Comparison of ENCODE assay signal across 18 mouse cellular contexts in the genomic region with DNA sequence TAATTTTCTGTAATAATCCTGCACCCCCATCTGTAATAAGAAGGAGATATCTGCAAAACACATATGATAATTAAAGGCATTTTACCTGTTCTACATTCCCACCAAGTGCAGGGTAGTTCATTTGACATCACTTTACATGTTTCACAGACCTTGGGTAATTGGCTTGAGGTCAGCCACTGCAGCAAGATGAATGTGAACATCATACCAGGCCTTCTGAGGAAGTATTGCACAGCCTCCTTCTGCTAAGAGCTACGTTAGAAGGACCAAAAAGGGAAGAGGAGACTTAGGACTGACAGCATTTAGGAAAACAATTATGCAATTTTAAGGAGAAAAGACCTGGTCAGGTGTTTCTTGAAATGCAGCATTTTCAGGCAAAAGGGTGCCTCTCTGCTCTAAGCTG.
DNase-seq lines count a peak whose midpoint lies in the region; ATAC-seq and TF ChIP-seq lines count a peak whose summit lies in the region.
"Had no signal": no experiment of that assay in that cellular context is flagged by ENCODE, and none has a peak within 500 bp of the region (broad histone marks: within the 10 kb centered on the region; RNA-seq: fewer than 3 reads in every experiment).

No protein-coding gene starts in this region.

- no peaks in the 10 kb centered on the region for H3K9me3 ChIP-seq in liver, postnatal 0 days (ENCODE audit: low read length)
- H3K9me3 ChIP-seq in MEL (replicated peaks; ENCODE audit: insufficient read depth, low read length), result no peaks in the 10 kb centered on the region
- no peaks in the 10 kb centered on the region for H3K9me3 ChIP-seq in limb, embryonic 11.5 days (ENCODE audit: control insufficient read depth, low read length)
- H3K9me3 ChIP-seq: embryonic facial prominence, embryonic 15.5 days; forebrain, embryonic 15.5 days; heart, embryonic 13.5 days; hindbrain, embryonic 15.5 days had no signal

- H3K9ac ChIP-seq in liver, postnatal 0 days (replicated peaks), result no peak overlapping the region
- H3K9ac ChIP-seq in MEL (ENCODE audit: control insufficient read depth, low read depth, low read length, poor library complexity, severe bottlenecking), result no peak overlapping the region
- H3K9ac ChIP-seq in limb, embryonic 11.5 days (ENCODE audit: low read length), result no peak overlapping the region
- H3K9ac ChIP-seq: embryonic facial prominence, embryonic 15.5 days; forebrain, embryonic 15.5 days; heart, embryonic 13.5 days; hindbrain, embryonic 15.5 days had no signal

- TF ChIP-seq RAD21 in MEL (IDR thresholded peaks at IDR 0.05; ENCODE audit: low read depth, low read length), result no peak

- intact Hi-C loops in left cerebral cortex, postnatal 36 days (cut with DNase I), result no loop called here

- peak; percentile 36; the same call in 1 of the 2 replicates for TF ChIP-seq EP300 in liver, postnatal 0 days (IDR thresholded peaks at IDR 0.05; ENCODE audit: low read depth)
- no peak for TF ChIP-seq EP300 in MEL (IDR thresholded peaks at IDR 0.05; ENCODE audit: low read depth in 1 of 2, low read length in 2 of 2)

- H3K27ac ChIP-seq in liver, postnatal 0 days (ENCODE audit: low read depth), result 0 out of 2 replicates have a peak overlapping the region, but pooled peaks have one; percentile 6
- H3K27ac ChIP-seq in MEL (ENCODE audit: control insufficient read depth, low read depth, low read length), result no peak overlapping the region
- H3K27ac ChIP-seq in limb, embryonic 11.5 days (replicated peaks; ENCODE audit: low read depth, low read length), result no peak overlapping the region
- H3K27ac ChIP-seq: embryonic facial prominence, embryonic 15.5 days; forebrain, embryonic 15.5 days; hindbrain, embryonic 15.5 days had no signal

- H3K4me1 ChIP-seq in liver, postnatal 0 days (ENCODE audit: insufficient read depth), result peaks cover 47% of the 10 kb centered on the region
- peaks cover 0 to 15% of the 10 kb centered on the region in 2 experiments; a peak in 3 of 4 replicates for H3K4me1 ChIP-seq in MEL (ENCODE audit: control insufficient read depth in 1 of 2, insufficient read depth in 2 of 2, low read length in 2 of 2)
- peaks cover 9% of the 10 kb centered on the region for H3K4me1 ChIP-seq in limb, embryonic 11.5 days (ENCODE audit: control insufficient read depth, insufficient read depth, low read length)

- DNase-seq in liver, postnatal 0 days, result peak; percentile 13
- no peak for DNase-seq in liver
- DNase-seq in MEL (ENCODE audit: low read depth, low spot score), result peak; percentile 24
- DNase-seq in limb, embryonic 11.5 days (ENCODE audit: low spot score), result peak; percentile 12
- DNase-seq in left cerebral cortex, postnatal 36 days (ENCODE audit: low spot score in 2 of 2), result no peak
- DNase-seq in frontal cortex, postnatal 10 days (ENCODE audit: low spot score in 2 of 2), result no peak
- DNase-seq: adrenal gland, postnatal 10 days; cerebellum, adult 11 months; cerebellum, adult 8-10 months; cerebellum, postnatal 14 days; embryo, embryonic 11 days; gastrocnemius, postnatal 10 days; heart, postnatal 36 days had no signal

- H3K36me3 ChIP-seq in liver, postnatal 0 days (replicated peaks; ENCODE audit: insufficient read depth, low read length), result no peaks in the 10 kb centered on the region
- peaks cover 0 to 17% of the 10 kb centered on the region in 2 experiments; a peak in 2 of 4 replicates for H3K36me3 ChIP-seq in MEL (ENCODE audit: control insufficient read depth in 1 of 2, insufficient read depth in 2 of 2, low read length in 2 of 2)
- H3K36me3 ChIP-seq in limb, embryonic 11.5 days (ENCODE audit: control insufficient read depth, insufficient read depth, low read length), result no peaks in the 10 kb centered on the region
- H3K36me3 ChIP-seq: embryonic facial prominence, embryonic 15.5 days; forebrain, embryonic 15.5 days; heart, embryonic 13.5 days; hindbrain, embryonic 15.5 days had no signal

- no peak overlapping the region for H3K4me3 ChIP-seq in liver, postnatal 0 days (ENCODE audit: low read depth, low read length)
- H3K4me3 ChIP-seq in MEL (ENCODE audit: control insufficient read depth in 1 of 2, insufficient read depth in 1 of 2, low read depth in 2 of 2, low read length in 2 of 2), result no peak overlapping the region
- H3K4me3 ChIP-seq in limb, embryonic 11.5 days (ENCODE audit: low read depth, low read length), result no peak overlapping the region
- H3K4me3 ChIP-seq: embryonic facial prominence, embryonic 15.5 days; erythroblast, embryonic 14.5 days; forebrain, embryonic 15.5 days; heart, embryonic 13.5 days; hindbrain, embryonic 15.5 days had no signal

- no peak overlapping the region for H3K4me2 ChIP-seq in liver, postnatal 0 days (ENCODE audit: low read depth, low read length)
- no peak overlapping the region for H3K4me2 ChIP-seq in limb, embryonic 11.5 days (ENCODE audit: low read depth, severe bottlenecking)
- H3K4me2 ChIP-seq: embryonic facial prominence, embryonic 15.5 days; forebrain, embryonic 15.5 days; heart, embryonic 13.5 days; hindbrain, embryonic 15.5 days had no signal

- H3K79me2 ChIP-seq in MEL (ENCODE audit: control insufficient read depth, insufficient read depth, low read length, poor library complexity), result peaks cover 5% of the 10 kb centered on the region; the same call in 1 of the 2 replicates

- no peak for TF ChIP-seq POLR2A in MEL (IDR thresholded peaks at IDR 0.05; ENCODE audit: control insufficient read depth in 1 of 2, insufficient read depth in 1 of 2, low read depth in 1 of 2, low read length in 2 of 2, poor library complexity in 1 of 2)

- no peaks in the 10 kb centered on the region for H3K27me3 ChIP-seq in liver, postnatal 0 days (ENCODE audit: insufficient read depth, low read length)
- H3K27me3 ChIP-seq in MEL (ENCODE audit: control insufficient read depth in 1 of 2, insufficient read depth in 2 of 2, low read length in 2 of 2), result no peaks in the 10 kb centered on the region
- no peaks in the 10 kb centered on the region for H3K27me3 ChIP-seq in limb, embryonic 11.5 days (ENCODE audit: control insufficient read depth, insufficient read depth, low read length)
- H3K27me3 ChIP-seq: embryonic facial prominence, embryonic 15.5 days; heart, embryonic 13.5 days; hindbrain, embryonic 15.5 days had no signal

- no peak for ATAC-seq in liver, postnatal 0 days
- no peak for ATAC-seq in limb, embryonic 11.5 days (ENCODE audit: insufficient number of reproducible peaks, low FRiP score, low TSS enrichment, low read depth)
- ATAC-seq: forebrain, embryonic 15.5 days had no signal

- TF ChIP-seq CTCF in liver, postnatal 0 days (IDR thresholded peaks at IDR 0.05; ENCODE audit: low read depth), result no peak
- TF ChIP-seq CTCF in MEL (IDR thresholded peaks at IDR 0.05 in 2 of 3, conservative IDR thresholded peaks at IDR 0.05 in 1 of 3; ENCODE audit: control insufficient read depth in 1 of 3, insufficient read depth in 1 of 3, low read depth in 2 of 3, low read length in 3 of 3, poor library complexity in 1 of 3, severe bottlenecking in 1 of 3), result no peak

- 45% methylated on average over 1 of the region's 1 CpGs for WGBS in liver, postnatal 0 days (ENCODE audit: insufficient replicate concordance)
- WGBS in limb, embryonic 11.5 days, result 26% methylated on average over 1 of the region's 1 CpGs

TF ChIP-seq in MEL, 35 proteins besides CTCF, POLR2A, EP300 and RAD21:
- TF ChIP-seq POLR2AphosphoS2 (IDR thresholded peaks at IDR 0.05; ENCODE audit: low read length) (no peak), HCFC1 (IDR thresholded peaks at IDR 0.05; ENCODE audit: low read depth, low read length) (no peak), TBP (IDR thresholded peaks at IDR 0.05; ENCODE audit: low read depth, low read length) (no peak), GABPA (IDR thresholded peaks at IDR 0.05; ENCODE audit: low read depth, low read length) (no peak), ZKSCAN1 (IDR thresholded peaks at IDR 0.05; ENCODE audit: low read depth, low read length) (no peak), ETS1 (IDR thresholded peaks at IDR 0.05; ENCODE audit: low read depth, low read length) (no peak), ZC3H11A (IDR thresholded peaks at IDR 0.05; ENCODE audit: low read depth, low read length) (no peak), ELF1 (IDR thresholded peaks at IDR 0.05; ENCODE audit: low read depth, low read length) (no peak), ZMIZ1 (IDR thresholded peaks at IDR 0.05; ENCODE audit: low read depth, low read length) (no peak), UBTF (IDR thresholded peaks at IDR 0.05; ENCODE audit: borderline replicate concordance, insufficient read depth, low read depth, low read length) (no peak), MAFK (IDR thresholded peaks at IDR 0.05; ENCODE audit: borderline replicate concordance, low read depth, low read length) (no peak), NRF1 (IDR thresholded peaks at IDR 0.05; ENCODE audit: insufficient read depth, low read depth, low read length, poor library complexity, severe bottlenecking) (no peak), MXI1 (IDR thresholded peaks at IDR 0.05; ENCODE audit: low read depth, low read length) (no peak), POLR2AphosphoS5 (IDR thresholded peaks at IDR 0.05; ENCODE audit: borderline replicate concordance, low read depth, low read length) (no peak), MEF2A (IDR thresholded peaks at IDR 0.05; ENCODE audit: extremely low read depth, insufficient replicate concordance, low read depth, low read length, poor library complexity, severe bottlenecking) (no peak), RCOR1 (IDR thresholded peaks at IDR 0.05; ENCODE audit: low read depth, low read length) (no peak), SMC3 (IDR thresholded peaks at IDR 0.05; ENCODE audit: low read depth, low read length) (no peak), KAT2A (conservative IDR thresholded peaks at IDR 0.05; ENCODE audit: low read depth, low read length) (no peak)
TF ChIP-seq in MEL: peak in this region for 0.

Comparison
In these comparisons a context has a peak if more than half of its experiments do, and no peak if none do; other contexts are left out.
1. DNase-seq: peak in liver, postnatal 0 days (single experiment), MEL (single experiment) and limb, embryonic 11.5 days (single experiment); none in liver (single experiment), left cerebral cortex, postnatal 36 days (0 of 2) and frontal cortex, postnatal 10 days (0 of 2).